Mouse (Mus musculus) C2C12 (cell line): ENCODE data around the gene Gbp7.

ENCODE experiments used
- CEBPB ChIP-seq: IDR thresholded peaks from one replicate; pipeline ENCODE4 v1.6.1; 2011; ENCODE audit warnings: low read depth, mild to moderate bottlenecking, control low read depth, moderate library complexity
- CTCF ChIP-seq: IDR thresholded peaks from one replicate; pipeline ENCODE4 v1.5.1; 2011; ENCODE audit not compliant: control insufficient read depth, insufficient read depth, insufficient read length
- FOSL1 ChIP-seq: IDR thresholded peaks from one replicate; pipeline ENCODE4 v1.8.0; 2011; ENCODE audit warnings: mild to moderate bottlenecking, low read length; ENCODE audit not compliant: poor library complexity, insufficient read depth, severe bottlenecking
- MAX ChIP-seq: IDR thresholded peaks from one replicate; pipeline ENCODE4 v1.6.1; 2011; ENCODE audit warnings: mild to moderate bottlenecking, control low read depth
- MYOD1 ChIP-seq: IDR thresholded peaks from one replicate; pipeline ENCODE4 v1.6.1; 2011; ENCODE audit warnings: low read depth; ENCODE audit not compliant: control insufficient read depth, insufficient read length
- MYOG ChIP-seq: IDR thresholded peaks from one replicate; pipeline ENCODE4 v1.6.1; 2011; ENCODE audit not compliant: control insufficient read depth, insufficient read length; ENCODE audit errors: extremely low read depth
- USF1 ChIP-seq: IDR thresholded peaks from one replicate; pipeline ENCODE4 v1.6.1; 2011; ENCODE audit warnings: low read depth, mild to moderate bottlenecking, control low read depth, moderate library complexity

- TF ChIP-seq CTCF = no peak
- TF ChIP-seq MAX = no peak
- TF ChIP-seq MYOD1 = no peak
- TF ChIP-seq CEBPB = no peak
- TF ChIP-seq USF1 = no peak
- no peak for TF ChIP-seq FOSL1
- TF ChIP-seq MYOG = no peak
These were observed 29.6 kb downstream of the Gbp7 start, which contains the start of gene Gbp3 for GRCm38 (mm10) chr3:142559632-142560228.
